Mouse (Mus musculus): ENCODE results near the gene Sesn2. TPM values are rescaled to one million over a fixed set of nuclear protein-coding genes. Genes with fewer than 3 reads are reported as not detected.
"Not testable (repeated sequence)": the region's sequence is repeated elsewhere in the genome, so short reads cannot be mapped to it uniquely, and the experiment has no call there.

Sesn2 gene
- total RNA-seq, 1 experiment from 2014 or later = 3.2 TPM

DNA sequence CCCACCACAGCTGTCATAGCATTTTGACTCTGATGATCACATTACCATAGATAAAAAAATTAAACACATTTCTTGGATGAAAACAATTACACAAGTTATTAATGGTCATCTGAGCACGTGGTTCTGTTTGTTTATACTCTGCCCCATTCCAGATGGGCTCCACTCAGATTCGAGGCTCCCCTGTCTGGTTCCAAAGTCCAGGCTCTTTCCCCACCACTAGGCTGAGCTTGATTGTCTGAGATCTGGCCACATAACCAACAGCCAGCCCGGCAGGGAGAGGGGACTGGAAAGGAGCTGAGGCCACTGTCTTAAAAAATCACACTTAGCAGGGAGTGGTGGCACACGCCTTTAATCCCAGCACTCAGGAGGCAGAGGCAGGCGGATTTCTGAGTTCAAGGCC lies 25.5 kb downstream of the Sesn2 start:
- no peak for ATAC-seq (replicated peaks; ENCODE audit: low read depth, poor library complexity, severe bottlenecking)

GRCm38 (mm10) chr4:132484231-132484630 lies 26.1 kb downstream of the Sesn2 start:
- no peak for ATAC-seq (replicated peaks; ENCODE audit: low read depth, poor library complexity, severe bottlenecking)

DNA sequence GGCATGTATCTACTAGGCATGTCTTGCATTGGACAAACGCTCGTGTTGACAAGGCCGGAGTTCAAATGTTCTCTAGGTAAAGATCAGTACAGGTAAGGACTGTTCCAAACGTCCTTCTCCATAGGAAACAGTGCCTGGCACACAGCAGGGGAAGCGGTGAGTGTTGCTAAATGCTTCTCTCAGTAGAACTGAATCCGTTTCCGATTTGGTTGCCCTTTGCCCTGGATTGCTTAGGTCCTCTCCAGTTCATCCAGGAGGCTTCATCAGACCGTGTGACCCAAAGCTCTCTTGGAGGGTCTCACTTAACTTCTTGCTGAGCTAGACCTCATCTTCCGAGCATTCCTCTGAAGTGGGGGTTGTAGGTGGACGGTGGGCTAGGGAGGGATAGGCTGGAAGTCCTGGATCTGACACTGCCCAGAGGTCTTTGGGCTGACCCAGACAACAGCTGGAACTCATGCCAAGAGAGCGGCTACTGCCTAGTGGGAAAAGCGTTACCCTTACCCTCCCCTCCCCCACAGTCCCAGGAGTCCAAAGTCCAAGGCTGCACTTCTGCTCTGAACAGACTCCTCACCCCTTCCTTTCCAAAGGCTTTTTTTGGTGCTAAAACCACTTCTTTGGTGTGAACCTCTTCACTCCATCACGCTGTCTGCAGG lies 27.2 kb downstream of the Sesn2 start:
- ATAC-seq (replicated peaks; ENCODE audit: low read depth, poor library complexity, severe bottlenecking) = no peak

- not testable (repeated sequence) for ATAC-seq (replicated peaks; ENCODE audit: low read depth, poor library complexity, severe bottlenecking)
Observed at GRCm38 (mm10) chr4:132482104-132482503, 28.2 kb downstream of the Sesn2 start.

DNA sequence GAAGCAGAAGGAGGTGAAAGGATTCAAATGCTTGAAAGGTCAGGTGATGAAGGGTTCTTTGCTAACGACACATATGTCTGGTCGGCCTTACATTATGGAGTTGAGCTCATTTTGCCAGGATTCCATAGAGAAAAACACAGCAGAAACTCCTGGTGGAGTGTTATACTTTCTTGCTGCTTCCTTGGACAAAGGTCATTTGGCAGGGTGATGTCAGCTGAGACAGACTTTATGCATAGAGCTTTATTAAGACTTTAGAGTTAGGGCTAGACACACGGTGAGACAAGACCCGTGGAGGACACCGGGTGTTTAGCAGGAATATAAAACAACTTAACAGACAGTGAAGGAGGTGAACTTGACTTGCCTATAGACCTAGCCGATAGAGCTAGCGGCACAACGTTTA lies 32.5 kb downstream of the Sesn2 start:
- ATAC-seq (replicated peaks; ENCODE audit: low read depth, poor library complexity, severe bottlenecking) = no peak

DNA sequence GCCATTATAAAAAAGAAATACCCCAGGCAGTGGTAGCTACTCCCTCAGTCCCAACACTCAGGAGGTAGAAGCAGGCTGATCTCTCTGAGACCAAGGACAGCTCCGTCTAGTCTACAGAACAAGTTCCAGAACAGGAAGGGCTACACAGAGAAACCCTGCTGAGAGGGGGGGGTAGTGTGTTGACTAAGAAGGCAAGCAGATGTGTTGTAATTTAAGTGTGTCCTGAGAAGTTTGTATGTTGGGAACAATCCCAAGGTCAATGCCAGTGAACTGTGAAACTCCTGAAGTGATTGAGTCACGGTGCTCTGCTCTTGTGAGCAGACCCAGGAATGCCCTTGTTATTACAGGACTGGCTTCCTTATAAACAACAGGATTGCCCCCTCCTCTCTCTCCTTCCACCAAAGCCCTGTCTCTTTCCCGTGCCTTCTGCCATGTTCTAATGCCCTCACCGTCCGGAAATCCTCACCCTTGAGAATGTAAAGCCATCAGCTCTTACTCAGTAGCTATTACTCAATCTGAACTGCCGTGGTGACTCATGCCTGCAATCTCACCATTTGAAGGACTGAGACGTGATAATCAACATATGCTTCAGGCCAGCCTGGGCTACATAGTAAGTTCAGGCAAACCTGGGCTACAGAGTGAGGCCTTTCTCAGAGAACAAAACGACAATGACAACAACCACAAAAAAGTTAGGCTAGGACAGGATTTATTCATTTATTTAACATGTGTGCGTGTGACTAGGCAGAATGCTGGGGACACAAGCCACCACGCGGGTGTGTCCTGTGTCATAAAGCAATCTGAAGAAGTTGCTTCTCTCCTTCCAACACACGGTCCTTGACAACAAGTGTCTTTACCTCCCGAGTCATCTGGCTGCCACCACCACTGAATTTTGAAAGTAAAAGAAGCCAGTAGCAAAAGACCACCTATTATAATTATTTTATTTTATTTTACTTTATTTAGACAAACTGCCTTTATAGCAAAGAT lies 34.1 kb downstream of the Sesn2 start:
- ATAC-seq (replicated peaks; ENCODE audit: low read depth, poor library complexity, severe bottlenecking) = 0 out of 2 replicates have a peak, but pooled peaks have one; percentile 36

GRCm38 (mm10) chr4:132474631-132475030 lies 35.7 kb downstream of the Sesn2 start:
- peak; percentile 37; the same call in 1 of the 2 replicates for ATAC-seq (replicated peaks; ENCODE audit: low read depth, poor library complexity, severe bottlenecking)

GRCm38 (mm10) chr4:132473411-132473810 lies 36.9 kb downstream of the Sesn2 start:
- ATAC-seq (replicated peaks; ENCODE audit: low read depth, poor library complexity, severe bottlenecking) = peak; percentile 77

DNA sequence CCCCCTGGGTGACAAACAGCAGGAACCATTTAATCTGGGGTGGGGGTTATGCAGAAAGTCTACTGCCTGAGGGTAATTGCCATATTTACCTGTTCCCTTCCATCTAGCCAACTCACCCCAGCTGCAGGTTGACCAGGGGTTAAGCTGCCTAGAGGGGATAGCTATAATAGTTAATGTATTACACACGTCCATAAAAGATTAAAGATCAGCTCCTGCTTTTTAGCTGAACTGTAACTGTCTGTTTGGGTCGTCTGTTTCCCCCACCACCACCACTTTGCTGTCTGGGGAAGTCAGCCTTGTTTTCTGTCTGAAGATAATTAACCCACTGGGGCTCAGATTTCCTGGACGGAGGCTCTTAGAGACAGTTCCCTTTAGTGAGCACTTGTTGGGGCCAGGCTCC lies 40.4 kb downstream of the Sesn2 start:
- no peak for ATAC-seq (replicated peaks; ENCODE audit: low read depth, poor library complexity, severe bottlenecking)

DNA sequence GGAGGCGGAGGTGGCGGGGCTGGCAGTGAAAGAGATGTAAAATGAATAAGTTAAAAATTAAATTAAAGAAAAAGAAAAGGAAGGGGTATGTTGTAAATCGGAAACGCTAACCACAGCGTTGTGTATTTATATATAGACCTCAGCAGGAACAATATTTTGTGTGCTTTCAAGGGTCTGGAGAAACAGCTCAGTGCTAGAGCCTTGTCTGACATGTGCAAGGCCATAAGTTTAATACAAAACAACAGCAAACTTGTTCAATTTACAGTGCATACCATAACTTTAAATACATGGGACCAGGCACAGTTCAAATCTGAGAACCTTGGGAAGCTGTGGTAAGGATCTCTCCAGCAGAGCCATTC lies 46.1 kb downstream of the Sesn2 start:
- peak; percentile 12; the same call in 1 of the 2 replicates for ATAC-seq (replicated peaks; ENCODE audit: low read depth, poor library complexity, severe bottlenecking)

GRCm38 (mm10) chr4:132463430-132464254 lies 46.7 kb downstream of the Sesn2 start, which contains the start of gene Med18:
Gene Med18, minus strand, starts transcription at chr4:132463921.
- peak; percentile 95 for ATAC-seq (replicated peaks; ENCODE audit: low read depth, poor library complexity, severe bottlenecking)

GRCm38 (mm10) chr4:132462836-132463235 lies 47.5 kb downstream of the Sesn2 start:
- ATAC-seq (replicated peaks; ENCODE audit: low read depth, poor library complexity, severe bottlenecking) = no peak

GRCm38 (mm10) chr4:132460225-132460624 lies 50.1 kb downstream of the Sesn2 start:
- ATAC-seq (replicated peaks; ENCODE audit: low read depth, poor library complexity, severe bottlenecking) = no peak

GRCm38 (mm10) chr4:132455561-132455960 lies 54.7 kb downstream of the Sesn2 start:
- ATAC-seq (replicated peaks; ENCODE audit: low read depth, poor library complexity, severe bottlenecking) = no peak

- ATAC-seq (replicated peaks; ENCODE audit: low read depth, poor library complexity, severe bottlenecking) = no peak
Observed at GRCm38 (mm10) chr4:132455146-132455545, 55.2 kb downstream of the Sesn2 start.

- no peak for ATAC-seq (replicated peaks; ENCODE audit: low read depth, poor library complexity, severe bottlenecking)
Observed at GRCm38 (mm10) chr4:132454216-132454615, 56.1 kb downstream of the Sesn2 start.

DNA sequence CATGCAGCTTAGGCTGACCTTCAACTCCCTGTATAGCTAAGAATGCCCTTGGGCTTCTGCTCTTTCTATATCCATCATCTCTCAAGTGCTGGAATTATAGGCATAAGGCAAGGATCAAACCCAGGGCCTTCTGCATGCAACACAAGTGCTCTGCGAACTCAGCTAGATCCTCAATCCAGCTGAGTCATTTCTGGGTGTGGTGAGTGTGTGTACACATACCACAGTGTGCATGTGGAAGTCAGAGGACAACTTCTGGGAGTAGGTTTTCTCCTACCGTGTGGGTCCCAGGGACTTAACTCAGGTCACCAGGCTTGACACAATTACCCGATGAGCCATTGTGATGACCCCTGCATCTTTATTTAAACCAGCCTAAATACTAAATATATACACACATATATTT lies 60.5 kb downstream of the Sesn2 start:
- no peak for ATAC-seq (replicated peaks; ENCODE audit: low read depth, poor library complexity, severe bottlenecking)

GRCm38 (mm10) chr4:132446105-132446504 lies 64.2 kb downstream of the Sesn2 start:
- no peak for ATAC-seq (replicated peaks; ENCODE audit: low read depth, poor library complexity, severe bottlenecking)

DNA sequence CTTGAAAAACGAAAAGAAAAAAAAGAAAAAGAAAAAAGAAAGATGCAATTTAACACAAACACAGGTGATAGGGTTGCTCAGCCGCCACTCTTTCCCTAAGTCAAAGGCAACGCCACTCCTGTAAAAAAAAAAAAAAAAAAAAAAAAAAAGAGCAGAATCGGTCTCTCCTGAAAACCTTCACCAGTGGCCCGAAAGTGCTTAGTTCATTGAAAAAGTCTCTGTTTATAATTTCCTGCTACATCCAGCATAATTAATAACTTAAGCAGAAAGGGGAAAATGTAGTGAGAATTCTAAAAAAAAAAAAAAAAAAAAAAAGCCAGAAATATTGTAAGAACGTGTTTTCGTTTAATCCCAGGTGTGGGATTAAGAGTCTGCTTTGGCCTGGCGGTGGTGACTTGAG lies 65.8 kb downstream of the Sesn2 start:
- no peak for ATAC-seq (replicated peaks; ENCODE audit: low read depth, poor library complexity, severe bottlenecking)
